Mouse (Mus musculus) MEL-GATA-1-ER (cell line): ENCODE data around the gene Mrps9.

Experiments
- DNase-seq: peaks from one replicate; pipeline ENCODE4 v3.0.0-alpha.2; 2012; ENCODE audit warnings: low read depth; ENCODE audit errors: extremely low read depth

Gene Mrps9

DNA sequence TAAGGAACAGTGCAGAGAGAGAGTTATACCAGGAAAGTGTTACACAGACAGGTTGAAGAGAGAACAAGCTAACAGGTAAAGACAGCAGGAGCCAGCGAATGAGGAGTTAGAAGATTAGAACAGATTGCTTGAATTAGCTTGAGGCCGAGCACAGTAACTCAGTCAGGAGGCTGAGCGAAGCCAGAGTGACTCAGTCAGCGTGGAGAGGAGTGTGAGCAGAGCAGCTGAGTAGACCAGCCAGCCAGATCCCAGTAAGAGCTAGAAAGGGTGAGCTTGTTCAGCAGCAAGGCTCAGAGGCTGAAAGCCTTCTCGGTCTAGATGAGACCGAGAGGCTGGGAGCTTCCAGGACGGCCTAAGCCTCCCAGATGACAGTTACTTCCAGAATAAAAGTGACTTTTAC, 55.7 kb downstream of the Mrps9 start:
- no peak for DNase-seq

DNA sequence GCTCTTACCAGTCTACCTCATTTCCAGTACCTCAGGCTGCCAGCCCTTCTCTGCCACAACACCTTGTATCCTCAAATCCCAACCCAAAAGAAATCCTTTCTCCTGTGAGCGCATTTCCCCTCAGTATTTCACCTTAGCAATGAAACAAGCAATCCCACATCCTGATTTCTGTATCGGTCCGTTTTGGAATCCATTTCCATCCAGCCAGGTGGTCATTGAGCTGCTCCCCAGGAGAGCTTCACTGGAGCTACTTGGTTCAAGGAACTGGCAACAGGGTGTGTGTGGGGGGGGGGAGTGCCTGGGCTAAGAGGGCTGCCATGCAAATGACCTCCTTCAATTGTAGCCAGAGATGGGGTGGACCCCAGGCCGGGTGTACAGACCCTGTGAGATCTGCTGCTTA, 56.1 kb downstream of the Mrps9 start:
- DNase-seq = no peak

DNA sequence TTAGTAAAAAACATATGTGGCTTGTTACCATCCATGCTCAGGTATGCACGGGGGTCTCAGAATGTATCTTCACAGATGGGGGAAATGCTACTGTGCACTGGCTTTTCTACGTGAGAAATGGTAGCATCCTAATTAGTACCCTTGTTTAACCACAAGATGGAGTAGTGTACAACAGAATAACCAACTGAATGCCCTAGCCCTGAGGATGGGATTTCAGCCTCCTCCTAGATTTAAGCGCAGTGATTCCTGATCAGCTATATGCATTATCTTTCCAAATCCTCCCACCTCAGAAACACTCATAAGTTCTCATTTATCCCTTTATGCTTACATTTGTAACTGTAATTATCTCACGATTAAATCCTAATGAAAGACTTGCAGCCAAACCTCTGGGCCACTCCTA, 64.0 kb downstream of the Mrps9 start:
- peak; percentile 3 for DNase-seq

- DNase-seq = no peak
Observed at GRCm38 (mm10) chr1:42916719-42917118, 65.7 kb downstream of the Mrps9 start.

DNA sequence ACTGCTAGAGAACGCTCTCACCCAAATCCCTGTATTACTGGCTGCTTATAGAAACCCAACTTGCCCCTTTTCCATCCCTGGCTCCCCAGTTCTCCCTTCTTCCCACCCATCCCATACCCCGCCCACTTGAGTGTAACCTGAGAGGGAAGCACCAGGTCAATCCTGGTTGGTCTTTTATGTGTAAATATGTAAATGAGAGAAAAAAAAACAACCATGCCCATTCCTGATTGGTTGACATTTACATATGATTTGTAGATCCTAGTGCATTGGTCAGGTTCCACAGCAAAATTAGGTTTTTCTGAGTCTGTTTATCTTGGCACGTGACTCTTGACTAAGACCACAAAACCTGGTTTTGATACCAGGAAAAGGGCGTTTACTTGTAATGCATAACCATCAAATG, 66.9 kb downstream of the Mrps9 start:
- DNase-seq = peak; percentile 6

GRCm38 (mm10) chr1:42923924-42924323, 72.9 kb downstream of the Mrps9 start:
- DNase-seq = no peak

GRCm38 (mm10) chr1:42933613-42934012, 82.6 kb downstream of the Mrps9 start:
- no peak for DNase-seq

GRCm38 (mm10) chr1:42948486-42948885, 97.5 kb downstream of the Mrps9 start:
- no peak for DNase-seq

DNA sequence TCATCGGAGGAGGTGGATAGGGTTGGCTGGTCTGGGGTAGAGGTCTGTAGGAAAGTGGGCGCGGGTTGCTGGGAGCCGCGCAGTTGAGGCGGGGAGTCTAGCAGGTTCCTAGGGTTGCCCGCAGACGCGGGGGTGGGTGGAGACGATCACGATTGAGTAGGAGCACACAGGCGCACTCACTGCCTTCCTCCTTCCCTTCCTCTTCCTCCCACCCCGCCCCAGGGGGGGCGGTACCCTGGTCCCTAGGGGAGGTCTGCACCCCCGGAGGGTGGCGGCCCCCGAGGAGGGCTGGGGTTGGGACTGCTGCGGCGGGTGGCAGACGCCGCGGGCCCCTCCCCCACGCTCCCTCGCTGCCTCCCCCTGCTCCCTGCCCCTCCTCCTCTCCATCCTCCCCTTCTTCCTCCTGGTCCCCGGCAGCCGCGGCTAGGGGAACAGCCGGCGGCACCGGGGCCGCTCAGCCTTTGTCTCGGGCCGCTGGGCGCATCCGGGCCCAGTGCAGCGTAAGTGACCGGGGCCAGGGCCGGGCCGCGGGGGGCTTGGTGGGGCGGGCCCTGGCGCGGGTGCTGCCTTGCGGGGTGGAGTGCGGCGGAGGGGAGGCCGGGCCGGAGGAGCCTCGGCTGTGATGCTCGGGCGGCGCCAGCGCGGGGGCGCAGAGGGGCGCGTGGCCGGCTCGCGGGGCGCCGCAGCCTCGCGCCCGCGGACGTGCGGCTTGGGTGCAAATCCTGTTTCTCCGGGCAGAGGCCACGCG, 101.9 kb downstream of the Mrps9 start, which contains the start of gene Gpr45:
Gene Gpr45, plus strand, starts transcription at position 139 of the 748 bp plus-strand sequence.
- DNase-seq = no peak

- DNase-seq = no peak
Observed at GRCm38 (mm10) chr1:42953482-42953822, 102.4 kb downstream of the Mrps9 start.
